Mouse (Mus musculus): Measurements from ENCODE around the gene Usp19.
A peak's percentile ranks its signal among the peaks of the same experiment; 100 is the strongest.

The Usp19 gene

GRCm38 (mm10) chr9:108469845-108470244, 20.6 kb upstream of the Usp19 start:
- no peak for DNase-seq

GRCm38 (mm10) chr9:108474528-108474927, 15.9 kb upstream of the Usp19 start:
- DNase-seq, result no peak

- DNase-seq, result peak; percentile 35
Observed at GRCm38 (mm10) chr9:108478638-108479156, 11.7 kb upstream of the Usp19 start.

GRCm38 (mm10) chr9:108479241-108479640, 11.2 kb upstream of the Usp19 start:
- no peak for DNase-seq

- no peak for DNase-seq
Observed at GRCm38 (mm10) chr9:108479721-108480351, 10.6 kb upstream of the Usp19 start, which contains the start of gene Lamb2. Lamb2 (plus strand) TSS chr9:108479736.

- no peak for DNase-seq
Observed at GRCm38 (mm10) chr9:108480813-108481519, 9.4 kb upstream of the Usp19 start.

- no peak for DNase-seq
Observed at GRCm38 (mm10) chr9:108481520-108482210, 8.7 kb upstream of the Usp19 start.

GRCm38 (mm10) chr9:108483051-108483790, 7.2 kb upstream of the Usp19 start:
- DNase-seq, result no peak

GRCm38 (mm10) chr9:108484021-108484420, 6.4 kb upstream of the Usp19 start:
- DNase-seq, result no peak

- DNase-seq, result no peak
Observed at GRCm38 (mm10) chr9:108485301-108485875, 5.0 kb upstream of the Usp19 start.

- DNase-seq, result no peak
Observed at GRCm38 (mm10) chr9:108486973-108487530, 3.4 kb upstream of the Usp19 start.

- DNase-seq, result no peak
Observed at GRCm38 (mm10) chr9:108488403-108488802, 2.0 kb upstream of the Usp19 start.

GRCm38 (mm10) chr9:108489215-108489614, 1.2 kb upstream of the Usp19 start:
- DNase-seq, result no peak

- peak; percentile 48 for DNase-seq
Observed at GRCm38 (mm10) chr9:108489702-108490558, 472 bp upstream of the Usp19 start.

- DNase-seq, result no peak
Observed at GRCm38 (mm10) chr9:108491286-108491580, 831 bp downstream of the Usp19 start.

GRCm38 (mm10) chr9:108492043-108492750, 1.8 kb downstream of the Usp19 start:
- no peak for DNase-seq

GRCm38 (mm10) chr9:108493246-108493645, 2.8 kb downstream of the Usp19 start:
- no peak for DNase-seq

GRCm38 (mm10) chr9:108494146-108494825, 3.9 kb downstream of the Usp19 start:
- DNase-seq, result no peak

GRCm38 (mm10) chr9:108494905-108495304, 4.5 kb downstream of the Usp19 start:
- DNase-seq, result no peak

GRCm38 (mm10) chr9:108499231-108499630, 8.8 kb downstream of the Usp19 start:
- DNase-seq, result no peak
